Mouse (Mus musculus) ES-Bruce4 (cell line): ENCODE measurements around the gene Fam83d.
A peak's percentile ranks its signal among the peaks of the same experiment; 100 is the strongest.

Experiments
- CTCF ChIP-seq: IDR thresholded peaks from one replicate; pipeline ENCODE4 v1.8.1; 2011; ENCODE audit warnings: low read depth, low read length
- POLR2A ChIP-seq: IDR thresholded peaks from one replicate; pipeline ENCODE4 v1.8.1; 2011; ENCODE audit warnings: low read length; ENCODE audit not compliant: insufficient read depth

- TF ChIP-seq CTCF (peak; percentile 76), POLR2A (peak; percentile 98)
Observed at GRCm38 (mm10) chr2:158767742-158768339, at the start of gene Fam83d.
